Mouse (Mus musculus) left cerebral cortex, postnatal 14 days (tissue): ENCODE results near the gene Mrap. TPM values are rescaled to one million over a fixed set of nuclear protein-coding genes. Genes with fewer than 3 reads are reported as not detected.

ENCODE experiments used
- DNase-seq, 2 experiments: peaks; one replicate each; pipeline ENCODE4 v3.0.0; 2021 to 2022; ENCODE audit warnings: low spot score in 2 of 2, mixed read lengths in 1 of 2
- intact Hi-C: fragments of 180-260 bp; cut with DNase I; formaldehyde crosslinking; loops from one replicate; pipeline ENCODE4 v1.15.1; 2025
- total RNA-seq, 2 experiments: library from RNA; stranded (reverse); gene quantifications; 2 replicates each; pipeline ENCODE4 v1.2.3; 2021

Mrap gene
- total RNA-seq, 2 experiments from 2014 or later: 0.72 TPM

- intact Hi-C loops: no loop called here
- no peak for DNase-seq
Measured at GRCm38 (mm10) chr16:90798848-90799247, 60.8 kb downstream of the Mrap start.

Other genes with a start within 250 kb of the Mrap start
- 1 to 10 TPM; 6.1 to 8.4 TPM for gene Mis18a, start 10.8 kb upstream of the Mrap start, total RNA-seq
- 10 to 100 TPM; 14.2 to 15.9 TPM for gene Urb1, start 72.2 kb downstream of the Mrap start, total RNA-seq
- 1 to 10 TPM; 1.6 to 2.1 TPM for gene Eva1c, start 88.5 kb downstream of the Mrap start, total RNA-seq
- gene Cfap298, start 196.9 kb downstream of the Mrap start, total RNA-seq: 10 to 100 TPM; 34.2 to 38.7 TPM